Mouse (Mus musculus) ZHBTc4 (cell line): ENCODE results near the gene Rab13.

Experiments
- DNase-seq: peaks from one replicate; pipeline ENCODE4 v3.0.0-alpha.2; 2011; ENCODE audit warnings: low read depth, low spot score

The Rab13 gene

DNA sequence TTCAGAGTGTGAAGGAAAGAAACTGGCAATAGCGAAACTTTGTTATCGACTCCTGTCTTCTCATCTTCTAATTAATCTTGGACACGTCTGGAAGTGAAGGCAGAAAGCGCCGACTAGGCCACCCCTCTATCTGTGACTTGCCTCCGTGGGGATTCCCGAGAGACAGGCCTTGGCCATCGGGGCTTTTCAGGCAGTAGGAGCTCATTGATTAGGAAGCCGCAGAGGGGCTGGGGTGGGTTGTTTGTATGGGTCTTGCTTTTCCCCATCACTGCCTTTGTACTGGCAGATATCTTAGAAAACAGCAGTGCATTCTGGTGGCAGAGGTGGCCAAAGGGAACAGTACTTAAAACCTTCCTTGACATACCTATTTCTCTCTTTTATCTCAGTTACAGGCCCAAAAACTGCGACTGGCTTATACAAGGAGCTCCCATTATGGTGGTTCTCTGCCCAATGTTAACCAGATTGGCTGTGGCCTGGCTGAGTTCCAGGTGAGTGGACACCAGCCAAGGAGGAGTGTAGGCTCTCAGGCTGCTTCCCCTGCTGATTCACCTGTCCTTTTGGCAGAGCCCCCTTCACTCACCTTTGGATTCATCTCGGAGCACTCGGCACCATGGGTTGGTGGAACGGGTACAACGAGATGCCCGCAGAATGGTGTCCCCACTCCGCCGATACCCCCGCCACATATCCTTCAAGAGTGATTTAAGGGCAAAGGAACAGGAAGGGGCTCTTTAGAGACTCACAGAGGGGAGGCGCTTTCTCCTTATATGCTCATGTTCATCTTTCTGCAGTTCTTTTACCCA, 43.4 kb downstream of the Rab13 start:
- DNase-seq = no peak

DNA sequence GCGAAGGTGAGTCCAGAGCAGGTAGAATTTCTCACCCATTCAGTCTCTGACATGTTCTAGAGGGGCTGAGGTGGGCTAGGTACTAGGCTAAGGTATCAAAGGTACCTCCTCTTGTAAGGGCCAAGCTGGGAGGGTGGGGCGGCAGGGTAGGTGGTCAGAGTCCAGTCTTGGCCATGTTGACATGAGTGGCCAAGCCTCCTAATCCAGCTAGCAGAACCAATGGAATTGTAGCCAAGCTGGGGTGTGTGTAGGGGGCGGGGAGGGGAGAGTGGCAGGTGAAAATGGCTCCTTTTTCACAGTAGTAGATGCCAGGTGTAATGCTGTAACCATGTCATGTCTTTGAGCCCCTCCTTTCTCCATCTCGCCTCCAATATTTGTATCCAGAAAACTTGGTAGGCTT, 45.0 kb downstream of the Rab13 start:
- DNase-seq = no peak

DNA sequence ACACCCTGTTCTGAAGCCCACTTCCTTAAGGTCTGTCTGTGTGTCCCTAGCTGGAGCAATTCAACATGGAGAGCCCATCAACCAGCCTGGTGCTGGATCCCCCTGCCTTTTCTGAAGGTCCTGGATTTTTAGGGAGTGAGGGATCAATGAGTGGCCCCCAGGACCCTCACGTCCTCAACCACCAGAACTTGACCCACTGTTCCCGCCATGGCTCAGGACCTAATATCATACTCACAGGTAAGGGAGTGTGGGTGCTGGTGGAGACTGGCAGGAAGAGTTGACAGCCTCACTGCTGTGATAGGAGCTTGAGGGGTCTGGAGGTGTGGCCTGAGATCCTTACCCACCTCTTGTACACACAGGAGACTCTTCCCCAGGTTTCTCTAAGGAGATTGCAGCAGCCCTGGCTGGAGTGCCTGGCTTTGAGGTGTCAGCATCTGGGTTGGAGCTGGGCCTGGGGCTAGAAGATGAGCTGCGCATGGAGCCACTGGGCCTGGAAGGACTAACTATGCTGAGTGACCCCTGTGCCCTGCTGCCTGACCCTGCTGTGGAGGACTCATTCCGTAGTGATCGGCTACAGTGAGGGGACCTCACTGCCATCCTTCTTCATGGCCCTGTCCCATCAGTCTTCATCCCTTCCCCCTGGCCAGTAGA, 49.8 kb downstream of the Rab13 start:
- DNase-seq = no peak

DNA sequence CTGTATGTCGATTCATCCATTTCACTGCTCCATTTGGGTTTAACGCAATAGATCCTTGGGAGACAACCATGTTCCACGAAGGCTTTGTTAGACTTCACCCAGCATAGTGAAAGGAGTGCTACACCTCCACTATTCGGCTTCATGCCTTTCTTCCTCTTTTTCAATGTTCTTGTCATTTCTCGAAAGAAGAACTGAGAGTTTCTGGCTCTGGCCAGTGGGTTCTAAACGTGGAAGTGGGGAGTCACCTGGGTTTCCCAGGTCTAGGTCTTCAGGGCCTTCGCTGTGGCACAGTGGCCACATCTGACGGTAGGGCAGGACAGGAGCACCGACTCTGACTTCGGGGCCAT, 51.2 kb downstream of the Rab13 start:
- DNase-seq = no peak

DNA sequence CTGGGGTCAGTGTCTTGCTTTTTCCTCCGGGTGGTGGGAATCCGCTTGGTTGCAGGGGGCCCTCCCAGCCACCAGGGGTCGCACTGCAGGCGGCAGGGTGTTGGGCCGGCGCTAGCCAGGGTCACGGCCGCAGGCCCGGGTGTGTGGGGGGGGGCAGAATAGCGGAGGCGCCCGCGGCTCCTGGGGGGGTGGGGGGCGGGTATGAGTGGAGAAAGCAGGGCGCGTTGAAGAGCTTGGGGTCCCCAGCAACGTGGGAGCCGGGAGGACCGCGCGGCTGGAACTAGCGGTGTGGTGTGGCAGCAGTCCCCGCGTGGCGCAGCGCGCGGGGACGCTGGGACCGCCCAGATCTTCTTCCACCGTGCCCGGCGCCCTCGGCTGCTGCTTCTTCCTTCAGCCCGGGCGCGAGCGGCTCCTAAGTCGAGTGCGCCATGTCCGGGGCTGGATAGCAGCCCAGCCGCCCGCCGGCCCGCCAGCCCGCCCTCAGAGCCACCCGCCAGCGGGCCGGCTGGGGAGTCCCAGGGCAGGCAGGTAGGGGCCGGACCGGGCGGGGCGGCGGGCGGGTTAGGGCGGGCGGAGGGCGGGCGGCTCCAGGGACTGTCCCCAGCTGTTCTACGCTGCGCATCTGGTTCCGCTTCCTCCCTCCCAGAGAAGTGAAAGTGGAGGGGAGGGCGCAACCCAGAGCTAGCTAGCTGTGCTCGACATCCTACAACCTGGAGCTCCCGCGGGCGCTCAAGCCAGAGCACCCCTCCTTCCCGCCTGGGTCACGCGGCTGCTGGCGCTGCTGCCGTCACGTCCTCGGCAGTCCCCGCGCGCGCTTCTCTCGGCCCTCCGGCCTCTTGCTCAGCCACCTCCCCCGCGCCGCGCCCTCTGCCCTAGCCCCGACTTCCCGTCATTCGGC, 51.8 kb downstream of the Rab13 start, which contains the start of gene Dennd4b:
TSS of gene Dennd4b (plus strand) at position 152 of the 898 bp plus-strand sequence.
- DNase-seq = peak; percentile 89

DNA sequence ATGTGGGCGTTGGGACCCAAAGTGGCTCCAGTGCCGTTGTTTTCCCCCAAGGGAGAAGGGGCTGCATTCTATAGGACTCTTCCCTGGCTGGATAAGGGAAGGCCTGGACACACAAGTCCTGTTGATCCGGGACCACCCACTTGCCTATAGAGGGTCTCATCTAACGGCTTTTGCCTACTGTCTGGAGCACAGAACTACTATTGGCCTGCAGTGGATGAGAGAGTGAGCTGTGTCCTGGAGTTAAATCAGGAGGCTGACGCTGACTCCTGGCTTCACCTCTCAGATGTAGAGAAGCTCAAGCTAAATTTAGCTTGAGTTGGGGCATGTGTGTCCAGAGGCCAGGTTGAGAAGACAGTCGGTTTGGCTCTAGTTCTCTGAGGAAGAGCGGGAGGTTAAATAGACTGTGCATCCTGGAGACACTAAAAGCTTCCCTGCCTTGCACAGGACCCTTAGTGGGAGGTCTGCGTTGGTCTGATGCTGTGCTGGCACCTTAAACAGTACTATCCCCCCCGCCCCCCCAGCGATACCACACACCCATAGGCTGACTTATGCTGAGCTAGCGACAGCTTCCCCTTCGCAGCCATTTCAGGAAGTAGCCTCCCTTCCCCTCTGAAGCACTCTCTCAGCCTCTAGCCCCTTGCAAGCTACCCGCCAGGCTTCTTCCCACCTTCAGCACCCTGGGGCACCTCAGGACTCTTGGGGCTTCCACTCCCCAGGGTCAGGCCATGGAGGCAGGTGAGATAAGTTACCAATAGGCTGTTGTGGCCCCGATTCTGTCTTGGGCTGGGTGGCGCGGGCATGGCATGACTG, 52.6 kb downstream of the Rab13 start:
- no peak for DNase-seq

DNA sequence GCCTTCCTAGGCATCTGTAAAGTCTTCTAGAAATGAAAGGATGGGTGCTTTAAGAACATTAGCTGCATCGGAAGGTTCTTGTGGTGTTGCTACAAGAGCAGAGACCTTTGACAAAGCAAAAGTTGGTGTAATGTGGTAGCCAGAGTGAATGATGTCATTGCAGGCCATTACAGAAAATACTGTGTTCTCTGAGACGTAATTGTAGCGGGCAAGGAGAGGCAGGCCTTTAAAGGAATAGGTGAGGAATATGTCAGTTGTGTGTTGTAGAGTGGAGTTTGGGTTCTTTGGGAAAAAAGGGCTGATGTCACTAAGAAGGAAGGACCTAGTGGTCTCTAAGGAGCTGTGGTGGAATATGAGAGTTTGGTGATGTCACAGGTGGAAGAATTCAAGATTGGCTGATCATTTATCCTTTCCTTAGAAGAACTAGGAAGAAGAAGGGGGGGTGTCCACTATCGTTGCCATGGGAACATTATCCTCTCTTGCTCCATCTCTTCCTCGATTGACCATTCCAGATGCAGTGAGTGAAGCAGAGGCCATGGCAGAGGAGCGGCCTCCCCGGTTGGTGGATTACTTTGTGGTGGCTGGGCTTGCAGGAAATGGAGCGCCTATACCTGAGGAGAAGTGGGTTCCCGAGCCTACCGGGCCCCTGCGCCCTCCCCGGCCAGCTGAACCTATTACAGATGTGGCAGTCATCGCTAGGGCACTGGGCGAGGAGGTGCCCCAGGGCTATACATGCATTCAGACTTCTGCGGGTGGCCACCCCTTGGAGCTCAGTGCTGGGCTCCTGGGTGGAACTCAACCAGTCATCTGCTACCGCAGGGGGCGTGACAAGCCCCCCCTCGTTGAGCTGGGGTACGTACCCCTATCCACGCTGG, 53.6 kb downstream of the Rab13 start:
- no peak for DNase-seq

DNA sequence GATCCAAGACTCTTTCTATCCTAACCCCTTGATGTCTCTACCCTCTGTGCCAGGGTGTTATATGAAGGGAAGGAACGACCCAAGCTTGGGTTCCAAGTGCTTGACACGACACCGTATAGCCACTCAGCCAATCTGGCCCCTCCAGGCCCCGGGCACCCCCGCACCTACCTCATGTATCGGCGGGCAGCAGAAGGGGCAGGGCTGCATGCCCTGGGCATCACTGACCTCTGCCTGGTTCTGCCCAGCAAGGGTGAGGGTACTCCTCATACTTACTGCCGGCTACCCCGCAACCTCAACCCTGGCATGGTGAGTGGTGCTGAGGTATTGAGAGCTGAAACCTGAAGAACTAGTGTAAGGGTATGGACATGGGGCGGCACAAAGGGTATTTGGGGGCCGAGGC, 54.7 kb downstream of the Rab13 start:
- no peak for DNase-seq

DNA sequence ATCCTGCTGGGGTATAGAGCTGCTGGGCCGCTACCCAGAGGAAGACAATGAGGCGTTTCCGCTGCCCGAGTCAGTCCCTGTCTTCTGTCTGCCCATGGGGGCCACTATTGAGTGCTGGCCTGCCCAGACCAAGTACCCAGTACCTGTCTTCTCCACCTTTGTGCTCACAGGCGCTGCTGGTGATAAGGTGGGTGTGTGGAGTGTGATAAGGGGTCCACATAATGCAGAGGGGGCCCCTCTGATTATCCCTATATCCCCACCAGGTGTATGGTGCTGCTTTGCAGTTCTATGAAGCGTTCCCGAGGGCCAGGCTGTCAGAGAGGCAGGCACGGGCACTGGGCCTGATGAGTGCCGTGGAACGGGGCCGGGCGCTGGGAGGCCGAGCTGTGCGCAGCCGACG, 55.5 kb downstream of the Rab13 start:
- DNase-seq = no peak

DNA sequence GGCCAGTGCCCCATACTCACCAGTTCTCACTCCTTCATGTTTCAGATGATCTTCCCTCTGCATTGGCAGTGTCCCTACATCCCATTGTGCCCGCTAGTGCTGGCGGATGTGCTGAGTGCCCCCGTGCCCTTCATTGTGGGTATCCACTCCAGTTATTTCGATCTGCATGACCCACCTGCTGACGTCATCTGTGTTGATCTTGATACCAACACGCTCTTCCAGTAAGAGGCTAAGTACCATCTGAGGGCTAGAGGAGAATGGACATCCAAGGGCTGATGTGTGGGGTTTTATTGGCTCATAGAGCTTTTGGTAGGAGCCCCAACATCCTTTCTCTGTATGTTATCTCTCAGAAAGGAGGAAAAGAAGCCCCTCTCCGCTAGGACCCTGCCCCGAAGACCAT, 57.3 kb downstream of the Rab13 start:
- DNase-seq = no peak

DNA sequence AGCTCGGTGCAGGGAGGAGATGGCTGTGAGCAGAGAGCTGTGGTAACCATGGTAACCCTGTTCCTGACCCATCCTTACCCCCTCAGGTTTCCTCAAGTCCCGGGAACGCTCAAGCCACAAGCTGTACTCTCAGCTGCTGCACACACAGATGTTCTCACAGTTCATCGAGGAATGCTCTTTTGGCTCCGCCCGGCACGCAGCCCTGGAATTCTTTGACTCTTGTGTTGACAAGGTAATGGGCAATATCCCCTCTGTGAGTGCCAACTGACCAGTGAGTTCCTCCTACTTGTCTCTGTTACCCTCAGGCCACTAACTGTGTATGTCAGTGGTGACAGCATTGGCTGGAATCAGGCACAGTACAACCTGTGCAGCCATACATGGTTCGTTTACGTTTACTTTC, 58.7 kb downstream of the Rab13 start:
- DNase-seq = peak; percentile 64

DNA sequence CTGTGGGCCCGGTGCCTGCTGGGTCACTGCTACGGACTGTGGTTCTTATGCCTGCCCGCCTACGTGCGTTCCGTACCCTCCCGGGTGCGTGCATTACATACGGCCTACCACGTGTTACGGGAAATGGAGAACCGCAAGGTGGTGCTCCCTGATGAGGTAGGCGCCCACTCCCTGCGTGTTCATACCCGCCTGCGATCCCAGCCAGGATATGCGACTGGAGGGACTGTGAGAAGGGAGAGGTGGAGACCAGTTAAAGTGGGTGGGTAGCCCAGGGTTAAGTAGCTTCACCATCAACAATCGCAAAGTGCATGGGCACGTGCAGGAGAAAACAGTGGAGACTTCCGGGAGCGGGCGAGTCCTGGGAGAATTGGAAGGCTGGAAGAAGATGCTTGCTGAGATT, 60.4 kb downstream of the Rab13 start:
- peak; percentile 51 for DNase-seq

DNA sequence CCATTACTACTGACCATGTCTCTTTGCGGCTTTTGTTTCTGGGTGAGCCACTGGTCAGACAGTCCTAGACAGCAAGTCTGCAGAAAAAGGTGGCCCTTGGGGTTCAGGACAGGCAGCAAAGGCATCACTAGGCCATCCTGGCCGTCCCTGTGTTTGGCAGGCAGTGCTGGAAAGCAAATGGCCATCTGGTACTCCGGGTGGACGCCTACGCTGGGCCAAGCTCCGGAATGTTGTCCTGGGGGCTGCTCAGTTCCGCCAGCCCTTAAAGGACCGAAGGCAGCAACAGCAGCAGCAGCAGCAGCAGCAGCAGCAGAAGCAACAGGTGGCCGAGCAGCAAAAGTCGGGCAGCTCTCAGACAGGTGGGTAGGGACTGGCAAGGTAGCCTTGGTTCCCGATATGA, 61.8 kb downstream of the Rab13 start:
- DNase-seq = no peak
